Mouse (Mus musculus): ENCODE measurements at regions not wholly inside any gene's neighbourhood (a gene's known extent, or its start where the extent isn't known, plus 50 kb on each side); places are given as distances from the start of the nearest gene placed in this dataset.

DNA sequence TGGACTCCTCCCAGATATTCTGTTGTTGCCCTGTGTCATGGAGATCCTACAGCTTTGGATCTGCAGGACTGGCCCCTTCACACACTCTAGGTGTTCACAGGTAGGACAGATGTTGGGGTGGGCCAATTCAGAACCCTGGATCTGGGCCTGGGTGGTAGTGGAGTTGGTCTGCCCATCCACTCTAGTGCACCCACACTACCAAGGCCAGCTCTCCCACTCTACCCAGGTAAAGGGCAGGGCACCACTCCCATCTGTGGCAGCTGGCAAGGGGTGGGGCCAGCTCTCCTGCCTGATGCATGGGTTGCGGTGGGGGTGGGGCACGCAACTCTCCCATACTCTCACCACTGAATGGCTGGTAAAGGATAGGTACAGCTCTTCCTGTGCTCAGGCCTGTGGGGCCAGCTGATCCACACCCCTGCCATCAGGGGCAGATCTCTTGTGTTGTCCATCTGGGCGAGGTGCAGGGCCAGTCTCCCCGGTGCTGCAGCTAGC is 76.5 kb downstream of the Gja1 start:
- 92% methylated on average over 4 of the region's 4 CpGs for WGBS
- H3K4me3 ChIP-seq = no peak overlapping the region
- ATAC-seq (ENCODE audit: low FRiP score) = no peak

GRCm38 (mm10) chr10:56455867-56456468 is 78.8 kb downstream of the Gja1 start:
- Histone ChIP-seq H3K4me2 (no peak overlapping the region), H3K9me3 (no peaks in the 10 kb centered on the region), H3K27me3 (no peaks in the 10 kb centered on the region), H3K4me3 (no peak overlapping the region), H3K36me3 (no peaks in the 10 kb centered on the region), H3K4me1 (replicated peaks) (no peaks in the 10 kb centered on the region), H3K27ac (no peak overlapping the region), H3K9ac (no peak overlapping the region)
- WGBS = 92% methylated on average over 2 of the region's 2 CpGs
- ATAC-seq (ENCODE audit: low FRiP score) = no peak

More for the DNA sequence above, 76.5 kb downstream of the Gja1 start:
- no peaks in the 10 kb centered on the region for H3K27me3 ChIP-seq
- H3K4me2 ChIP-seq = no peak overlapping the region
- no peaks in the 10 kb centered on the region for H3K9me3 ChIP-seq
- H3K4me1 ChIP-seq (replicated peaks) = no peaks in the 10 kb centered on the region
- no peak overlapping the region for H3K27ac ChIP-seq
- no peaks in the 10 kb centered on the region for H3K36me3 ChIP-seq
- no peak overlapping the region for H3K9ac ChIP-seq

GRCm38 (mm10) chr10:56468537-56468936 is 91.4 kb downstream of the Gja1 start:
- Histone ChIP-seq H3K4me1 (replicated peaks) (no peaks in the 10 kb centered on the region), H3K9me3 (no peaks in the 10 kb centered on the region), H3K27ac (no peak overlapping the region), H3K36me3 (no peaks in the 10 kb centered on the region), H3K27me3 (no peaks in the 10 kb centered on the region), H3K9ac (no peak overlapping the region), H3K4me3 (no peak overlapping the region), H3K4me2 (no peak overlapping the region)
- ATAC-seq (ENCODE audit: low FRiP score) = no peak
- 74% methylated on average over 6 of the region's 6 CpGs for WGBS

- Histone ChIP-seq H3K9ac (no peak overlapping the region), H3K4me3 (no peak overlapping the region), H3K4me1 (replicated peaks) (no peaks in the 10 kb centered on the region), H3K36me3 (no peaks in the 10 kb centered on the region), H3K9me3 (no peaks in the 10 kb centered on the region), H3K27ac (no peak overlapping the region), H3K4me2 (no peak overlapping the region), H3K27me3 (no peaks in the 10 kb centered on the region)
- whole genome bisulfite sequencing = 76% methylated on average over 15 of the region's 15 CpGs
- ATAC-seq (ENCODE audit: low FRiP score) = no peak
Observed at GRCm38 (mm10) chr10:56468993-56469712, 92.0 kb downstream of the Gja1 start.

GRCm38 (mm10) chr10:56469895-56470294 is 92.8 kb downstream of the Gja1 start:
- H3K27ac ChIP-seq = no peak overlapping the region

GRCm38 (mm10) chr10:56474951-56475350 is 97.8 kb downstream of the Gja1 start:
- ATAC-seq (ENCODE audit: low FRiP score) = no peak
- Histone ChIP-seq H3K27ac (no peak overlapping the region), H3K9me3 (no peaks in the 10 kb centered on the region), H3K4me2 (no peak overlapping the region), H3K9ac (no peak overlapping the region), H3K4me3 (no peak overlapping the region), H3K27me3 (no peaks in the 10 kb centered on the region), H3K4me1 (replicated peaks) (no peaks in the 10 kb centered on the region), H3K36me3 (no peaks in the 10 kb centered on the region)
- 54% methylated on average over 6 of the region's 6 CpGs for WGBS

More at GRCm38 (mm10) chr10:56469895-56470294, 92.8 kb downstream of the Gja1 start:
- Histone ChIP-seq H3K4me3 (no peak overlapping the region), H3K9me3 (no peaks in the 10 kb centered on the region), H3K4me1 (replicated peaks) (no peaks in the 10 kb centered on the region), H3K9ac (no peak overlapping the region), H3K27me3 (no peaks in the 10 kb centered on the region), H3K4me2 (no peak overlapping the region), H3K36me3 (no peaks in the 10 kb centered on the region)
- ATAC-seq (ENCODE audit: low FRiP score) = no peak
- 85% methylated on average over 3 of the region's 3 CpGs for WGBS

GRCm38 (mm10) chr10:56482156-56482716 is 105.1 kb downstream of the Gja1 start:
- Histone ChIP-seq H3K4me3 (no peak overlapping the region), H3K27me3 (no peaks in the 10 kb centered on the region), H3K9ac (no peak overlapping the region), H3K27ac (no peak overlapping the region), H3K4me2 (no peak overlapping the region), H3K9me3 (no peaks in the 10 kb centered on the region), H3K36me3 (no peaks in the 10 kb centered on the region), H3K4me1 (replicated peaks) (no peaks in the 10 kb centered on the region)
- WGBS = 63% methylated on average over 9 of the region's 9 CpGs
- no peak for ATAC-seq (ENCODE audit: low FRiP score)

- no peak for ATAC-seq (ENCODE audit: low FRiP score)
- no peaks in the 10 kb centered on the region for H3K4me1 ChIP-seq (replicated peaks)
- H3K36me3 ChIP-seq = no peaks in the 10 kb centered on the region
- no peak overlapping the region for H3K4me3 ChIP-seq
- H3K4me2 ChIP-seq = no peak overlapping the region
- no peak overlapping the region for H3K27ac ChIP-seq
- WGBS = 92% methylated on average over 8 of the region's 8 CpGs
- H3K9ac ChIP-seq = no peak overlapping the region
- H3K9me3 ChIP-seq = no peaks in the 10 kb centered on the region
- no peaks in the 10 kb centered on the region for H3K27me3 ChIP-seq
Observed at GRCm38 (mm10) chr10:56484931-56485330, 107.8 kb downstream of the Gja1 start.

DNA sequence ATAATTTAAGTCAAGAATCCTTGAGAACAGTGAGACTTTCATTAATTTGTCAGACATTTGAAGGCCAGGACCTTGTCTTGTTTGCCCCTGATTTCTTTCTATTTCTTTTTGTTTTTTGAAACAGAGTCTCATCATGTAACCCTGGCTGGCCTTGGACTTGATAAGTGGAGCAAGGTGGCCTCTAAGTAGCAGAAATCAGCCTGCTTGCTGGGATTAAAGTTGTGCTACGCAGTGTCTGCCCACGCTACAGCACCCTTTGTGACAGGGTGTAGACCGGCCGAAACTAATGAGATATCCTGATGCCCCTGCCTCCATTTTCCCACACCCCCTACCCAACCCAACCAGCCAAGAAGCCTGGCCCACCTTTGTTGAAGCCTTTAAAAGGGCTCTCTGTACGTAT is 108.6 kb downstream of the Gja1 start:
- H3K9me3 ChIP-seq = no peaks in the 10 kb centered on the region
- no peak for ATAC-seq (ENCODE audit: low FRiP score)
- no peaks in the 10 kb centered on the region for H3K27me3 ChIP-seq
- 92% methylated on average over 5 of the region's 5 CpGs for WGBS
- H3K4me2 ChIP-seq = no peak overlapping the region
- no peak overlapping the region for H3K27ac ChIP-seq
- H3K9ac ChIP-seq = no peak overlapping the region
- H3K4me3 ChIP-seq = no peak overlapping the region
- H3K36me3 ChIP-seq = no peaks in the 10 kb centered on the region
- H3K4me1 ChIP-seq (replicated peaks) = no peaks in the 10 kb centered on the region

- H3K36me3 ChIP-seq = no peaks in the 10 kb centered on the region
- no peaks in the 10 kb centered on the region for H3K4me1 ChIP-seq (replicated peaks)
- no peak overlapping the region for H3K4me2 ChIP-seq
- no peak overlapping the region for H3K4me3 ChIP-seq
- no peaks in the 10 kb centered on the region for H3K9me3 ChIP-seq
- no peak overlapping the region for H3K27ac ChIP-seq
- no peak for ATAC-seq (ENCODE audit: low FRiP score)
- no peak overlapping the region for H3K9ac ChIP-seq
- WGBS = 81% methylated on average over 6 of the region's 6 CpGs
- H3K27me3 ChIP-seq = no peaks in the 10 kb centered on the region
Observed at GRCm38 (mm10) chr10:56486584-56486983, 109.5 kb downstream of the Gja1 start.

DNA sequence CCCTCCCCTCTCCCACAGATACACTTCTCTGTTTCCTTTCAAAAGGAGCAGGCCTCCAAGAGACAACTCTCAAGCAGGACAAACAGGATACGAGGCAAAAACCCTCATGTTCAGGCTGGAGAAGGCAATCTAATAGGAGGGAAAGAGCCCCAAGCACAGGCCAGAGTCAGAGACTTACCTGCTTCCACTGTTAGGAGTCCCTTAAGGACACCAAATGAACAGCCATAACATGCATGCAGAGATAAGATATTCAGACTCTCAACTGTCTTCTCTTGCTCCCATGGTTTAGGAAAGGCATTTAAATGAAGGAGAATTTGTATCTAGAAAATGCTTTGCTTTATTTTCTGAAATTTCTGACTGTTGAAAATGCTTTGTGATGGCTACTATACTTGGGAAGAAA is 116.3 kb downstream of the Gja1 start:
- no peaks in the 10 kb centered on the region for H3K9me3 ChIP-seq
- no peak overlapping the region for H3K4me2 ChIP-seq
- no peak overlapping the region for H3K27ac ChIP-seq
- no peaks in the 10 kb centered on the region for H3K36me3 ChIP-seq
- no peaks in the 10 kb centered on the region for H3K27me3 ChIP-seq
- no peak overlapping the region for H3K9ac ChIP-seq
- H3K4me1 ChIP-seq (replicated peaks) = no peaks in the 10 kb centered on the region
- H3K4me3 ChIP-seq = no peak overlapping the region
- 83% methylated on average over 1 of the region's 1 CpGs for WGBS
- no peak for ATAC-seq (ENCODE audit: low FRiP score)

DNA sequence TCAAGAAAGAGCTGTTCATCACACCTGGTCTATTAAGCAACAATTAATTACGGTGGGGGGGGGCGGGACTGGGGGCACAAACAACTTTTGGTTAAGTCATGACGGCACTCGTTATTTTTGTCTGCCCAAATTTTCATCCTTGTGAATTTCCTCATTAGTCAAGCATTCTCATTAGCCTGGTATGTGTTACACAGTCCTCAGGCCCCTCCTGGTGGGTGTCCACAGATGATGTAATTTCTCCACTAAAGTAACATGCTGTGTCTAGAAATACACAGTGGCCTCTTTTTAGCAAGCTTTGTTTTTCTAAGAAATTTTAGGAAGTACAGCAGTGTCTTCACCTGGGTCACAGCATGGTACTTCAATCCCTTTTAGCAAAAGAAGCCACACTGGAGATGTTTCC is 118.2 kb downstream of the Gja1 start:
- no peak for ATAC-seq (ENCODE audit: low FRiP score)
- Histone ChIP-seq H3K36me3 (no peaks in the 10 kb centered on the region), H3K4me3 (no peak overlapping the region), H3K27ac (no peak overlapping the region), H3K4me1 (replicated peaks) (no peaks in the 10 kb centered on the region), H3K27me3 (no peaks in the 10 kb centered on the region), H3K9me3 (no peaks in the 10 kb centered on the region), H3K4me2 (no peak overlapping the region), H3K9ac (no peak overlapping the region)
- WGBS = 93% methylated on average over 4 of the region's 4 CpGs

GRCm38 (mm10) chr10:56519041-56519440 is 141.9 kb downstream of the Gja1 start:
- Histone ChIP-seq H3K9ac (no peak overlapping the region), H3K9me3 (no peaks in the 10 kb centered on the region), H3K36me3 (no peaks in the 10 kb centered on the region), H3K27me3 (no peaks in the 10 kb centered on the region), H3K4me1 (replicated peaks) (no peaks in the 10 kb centered on the region), H3K4me2 (no peak overlapping the region), H3K27ac (no peak overlapping the region), H3K4me3 (no peak overlapping the region)
- ATAC-seq (ENCODE audit: low FRiP score) = no peak
- 83% methylated on average over 1 of the region's 1 CpGs for WGBS

Data from hindbrain, embryonic 13.5 days (tissue).